Mouse (Mus musculus): ENCODE measurements at regions not wholly inside any gene's neighbourhood (a gene's known extent, or its start where the extent isn't known, plus 50 kb on each side); places are given as distances from the start of the nearest gene placed in this dataset.

- DNase-seq (no peak), ATAC-seq (ENCODE audit: low FRiP score, low TSS enrichment) (no peak)
- no peaks in the 10 kb centered on the region for H3K36me3 ChIP-seq (ENCODE audit: control insufficient read depth, insufficient read depth, low read length)
- no peaks in the 10 kb centered on the region for H3K4me1 ChIP-seq (ENCODE audit: control insufficient read depth, insufficient read depth, low read length)
- no peak overlapping the region for H3K9ac ChIP-seq (replicated peaks; ENCODE audit: low read length)
- H3K4me3 ChIP-seq (replicated peaks; ENCODE audit: low read depth, low read length): no peak overlapping the region
- no peaks in the 10 kb centered on the region for H3K27me3 ChIP-seq (ENCODE audit: control insufficient read depth, insufficient read depth, low read length)
- H3K9me3 ChIP-seq (ENCODE audit: control insufficient read depth, low read length): no peaks in the 10 kb centered on the region
- no peak overlapping the region for H3K27ac ChIP-seq (replicated peaks; ENCODE audit: low read depth, low read length)
- H3K4me2 ChIP-seq (ENCODE audit: low read length): no peak overlapping the region
- WGBS: 81% methylated on average over 5 of the region's 5 CpGs
Observed at GRCm38 (mm10) chr13:102089551-102089950, 321.5 kb upstream of the Pik3r1 start.

GRCm38 (mm10) chr13:102094193-102094592 is 326.2 kb upstream of the Pik3r1 start:
- no peaks in the 10 kb centered on the region for H3K9me3 ChIP-seq (ENCODE audit: control insufficient read depth, low read length)
- WGBS: 97% methylated on average over 4 of the region's 4 CpGs
- DNase-seq: no peak

GRCm38 (mm10) chr13:102103161-102103560 is 335.1 kb upstream of the Pik3r1 start:
- DNase-seq: peak; percentile 11

More at GRCm38 (mm10) chr13:102094193-102094592, 326.2 kb upstream of the Pik3r1 start:
- ATAC-seq (ENCODE audit: low FRiP score, low TSS enrichment): no peak
- Histone ChIP-seq H3K4me3 (replicated peaks; ENCODE audit: low read depth, low read length) (no peak overlapping the region), H3K9ac (replicated peaks; ENCODE audit: low read length) (no peak overlapping the region), H3K27ac (replicated peaks; ENCODE audit: low read depth, low read length) (no peak overlapping the region), H3K4me2 (ENCODE audit: low read length) (no peak overlapping the region), H3K4me1 (ENCODE audit: control insufficient read depth, insufficient read depth, low read length) (no peaks in the 10 kb centered on the region), H3K36me3 (ENCODE audit: control insufficient read depth, insufficient read depth, low read length) (no peaks in the 10 kb centered on the region), H3K27me3 (ENCODE audit: control insufficient read depth, insufficient read depth, low read length) (no peaks in the 10 kb centered on the region)

GRCm38 (mm10) chr13:102106188-102106587 is 338.2 kb upstream of the Pik3r1 start:
- H3K4me2 ChIP-seq (ENCODE audit: low read length): no peak overlapping the region
- no peaks in the 10 kb centered on the region for H3K27me3 ChIP-seq (ENCODE audit: control insufficient read depth, insufficient read depth, low read length)
- H3K4me3 ChIP-seq (replicated peaks; ENCODE audit: low read depth, low read length): no peak overlapping the region
- H3K9me3 ChIP-seq (ENCODE audit: control insufficient read depth, low read length): no peaks in the 10 kb centered on the region
- H3K27ac ChIP-seq (replicated peaks; ENCODE audit: low read depth, low read length): no peak overlapping the region
- H3K4me1 ChIP-seq (ENCODE audit: control insufficient read depth, insufficient read depth, low read length): no peaks in the 10 kb centered on the region
- H3K36me3 ChIP-seq (ENCODE audit: control insufficient read depth, insufficient read depth, low read length): no peaks in the 10 kb centered on the region
- WGBS: 50% methylated on average over 1 of the region's 1 CpGs
- ATAC-seq (ENCODE audit: low FRiP score, low TSS enrichment) (no peak), DNase-seq (no peak)
- H3K9ac ChIP-seq (replicated peaks; ENCODE audit: low read length): no peak overlapping the region

More at GRCm38 (mm10) chr13:102103161-102103560, 335.1 kb upstream of the Pik3r1 start:
- Histone ChIP-seq H3K9me3 (ENCODE audit: control insufficient read depth, low read length) (no peaks in the 10 kb centered on the region), H3K4me3 (replicated peaks; ENCODE audit: low read depth, low read length) (no peak overlapping the region), H3K27me3 (ENCODE audit: control insufficient read depth, insufficient read depth, low read length) (no peaks in the 10 kb centered on the region), H3K27ac (replicated peaks; ENCODE audit: low read depth, low read length) (no peak overlapping the region), H3K9ac (replicated peaks; ENCODE audit: low read length) (no peak overlapping the region), H3K36me3 (ENCODE audit: control insufficient read depth, insufficient read depth, low read length) (no peaks in the 10 kb centered on the region), H3K4me1 (ENCODE audit: control insufficient read depth, insufficient read depth, low read length) (no peaks in the 10 kb centered on the region), H3K4me2 (ENCODE audit: low read length) (no peak overlapping the region)
- 89% methylated on average over 1 of the region's 1 CpGs for whole genome bisulfite sequencing
- ATAC-seq (ENCODE audit: low FRiP score, low TSS enrichment): no peak

GRCm38 (mm10) chr13:102108204-102108603 is 340.2 kb upstream of the Pik3r1 start:
- WGBS: 84% methylated on average over 1 of the region's 1 CpGs
- H3K27ac ChIP-seq (replicated peaks; ENCODE audit: low read depth, low read length): no peak overlapping the region
- no peak overlapping the region for H3K9ac ChIP-seq (replicated peaks; ENCODE audit: low read length)
- DNase-seq (no peak), ATAC-seq (ENCODE audit: low FRiP score, low TSS enrichment) (no peak)
- no peaks in the 10 kb centered on the region for H3K27me3 ChIP-seq (ENCODE audit: control insufficient read depth, insufficient read depth, low read length)
- H3K4me3 ChIP-seq (replicated peaks; ENCODE audit: low read depth, low read length): no peak overlapping the region
- no peak overlapping the region for H3K4me2 ChIP-seq (ENCODE audit: low read length)
- H3K9me3 ChIP-seq (ENCODE audit: control insufficient read depth, low read length): no peaks in the 10 kb centered on the region
- no peaks in the 10 kb centered on the region for H3K36me3 ChIP-seq (ENCODE audit: control insufficient read depth, insufficient read depth, low read length)
- H3K4me1 ChIP-seq (ENCODE audit: control insufficient read depth, insufficient read depth, low read length): no peaks in the 10 kb centered on the region

GRCm38 (mm10) chr13:102108916-102109315 is 340.9 kb upstream of the Pik3r1 start:
- DNase-seq (no peak), ATAC-seq (ENCODE audit: low FRiP score, low TSS enrichment) (no peak)
- Histone ChIP-seq H3K27me3 (ENCODE audit: control insufficient read depth, insufficient read depth, low read length) (no peaks in the 10 kb centered on the region), H3K9ac (replicated peaks; ENCODE audit: low read length) (no peak overlapping the region), H3K36me3 (ENCODE audit: control insufficient read depth, insufficient read depth, low read length) (no peaks in the 10 kb centered on the region), H3K9me3 (ENCODE audit: control insufficient read depth, low read length) (no peaks in the 10 kb centered on the region), H3K4me3 (replicated peaks; ENCODE audit: low read depth, low read length) (no peak overlapping the region), H3K4me2 (ENCODE audit: low read length) (no peak overlapping the region), H3K27ac (replicated peaks; ENCODE audit: low read depth, low read length) (no peak overlapping the region), H3K4me1 (ENCODE audit: control insufficient read depth, insufficient read depth, low read length) (no peaks in the 10 kb centered on the region)
- WGBS: 77% methylated on average over 3 of the region's 3 CpGs

- Histone ChIP-seq H3K27ac (replicated peaks; ENCODE audit: low read depth, low read length) (no peak overlapping the region), H3K9me3 (ENCODE audit: control insufficient read depth, low read length) (no peaks in the 10 kb centered on the region), H3K36me3 (ENCODE audit: control insufficient read depth, insufficient read depth, low read length) (no peaks in the 10 kb centered on the region), H3K27me3 (ENCODE audit: control insufficient read depth, insufficient read depth, low read length) (no peaks in the 10 kb centered on the region), H3K4me3 (replicated peaks; ENCODE audit: low read depth, low read length) (no peak overlapping the region), H3K4me1 (ENCODE audit: control insufficient read depth, insufficient read depth, low read length) (no peaks in the 10 kb centered on the region), H3K9ac (replicated peaks; ENCODE audit: low read length) (no peak overlapping the region), H3K4me2 (ENCODE audit: low read length) (no peak overlapping the region)
- WGBS: 96% methylated on average over 5 of the region's 5 CpGs
- no peak for DNase-seq
- ATAC-seq (ENCODE audit: low FRiP score, low TSS enrichment): no peak
Observed at GRCm38 (mm10) chr13:102113941-102114340, 345.9 kb upstream of the Pik3r1 start.

GRCm38 (mm10) chr13:102122341-102122740 is 354.3 kb upstream of the Pik3r1 start:
- DNase-seq: no peak
- Histone ChIP-seq H3K4me1 (ENCODE audit: control insufficient read depth, insufficient read depth, low read length) (no peaks in the 10 kb centered on the region), H3K27me3 (ENCODE audit: control insufficient read depth, insufficient read depth, low read length) (no peaks in the 10 kb centered on the region)

GRCm38 (mm10) chr13:102127933-102128430 is 360.0 kb upstream of the Pik3r1 start:
- WGBS: 86% methylated on average over 4 of the region's 4 CpGs
- Histone ChIP-seq H3K27me3 (ENCODE audit: control insufficient read depth, insufficient read depth, low read length) (no peaks in the 10 kb centered on the region), H3K4me1 (ENCODE audit: control insufficient read depth, insufficient read depth, low read length) (no peaks in the 10 kb centered on the region), H3K9me3 (ENCODE audit: control insufficient read depth, low read length) (no peaks in the 10 kb centered on the region), H3K9ac (replicated peaks; ENCODE audit: low read length) (no peak overlapping the region), H3K4me2 (ENCODE audit: low read length) (no peak overlapping the region), H3K36me3 (ENCODE audit: control insufficient read depth, insufficient read depth, low read length) (no peaks in the 10 kb centered on the region), H3K27ac (replicated peaks; ENCODE audit: low read depth, low read length) (no peak overlapping the region), H3K4me3 (replicated peaks; ENCODE audit: low read depth, low read length) (no peak overlapping the region)
- no peak for DNase-seq
- no peak for ATAC-seq (ENCODE audit: low FRiP score, low TSS enrichment)

More at GRCm38 (mm10) chr13:102122341-102122740, 354.3 kb upstream of the Pik3r1 start:
- Histone ChIP-seq H3K4me3 (replicated peaks; ENCODE audit: low read depth, low read length) (no peak overlapping the region), H3K9ac (replicated peaks; ENCODE audit: low read length) (no peak overlapping the region), H3K36me3 (ENCODE audit: control insufficient read depth, insufficient read depth, low read length) (no peaks in the 10 kb centered on the region), H3K9me3 (ENCODE audit: control insufficient read depth, low read length) (no peaks in the 10 kb centered on the region), H3K27ac (replicated peaks; ENCODE audit: low read depth, low read length) (no peak overlapping the region), H3K4me2 (ENCODE audit: low read length) (no peak overlapping the region)
- WGBS: 96% methylated on average over 6 of the region's 6 CpGs
- no peak for ATAC-seq (ENCODE audit: low FRiP score, low TSS enrichment)

All from midbrain, embryonic 14.5 days (tissue).